Mouse (Mus musculus): Measurements from ENCODE around the gene Wnk4. TPM values are rescaled to one million over a fixed set of nuclear protein-coding genes. Genes with fewer than 3 reads are reported as not detected.

Gene Wnk4
- polyA plus RNA-seq, 1 experiment from 2014 or later = 14.6 TPM

DNA sequence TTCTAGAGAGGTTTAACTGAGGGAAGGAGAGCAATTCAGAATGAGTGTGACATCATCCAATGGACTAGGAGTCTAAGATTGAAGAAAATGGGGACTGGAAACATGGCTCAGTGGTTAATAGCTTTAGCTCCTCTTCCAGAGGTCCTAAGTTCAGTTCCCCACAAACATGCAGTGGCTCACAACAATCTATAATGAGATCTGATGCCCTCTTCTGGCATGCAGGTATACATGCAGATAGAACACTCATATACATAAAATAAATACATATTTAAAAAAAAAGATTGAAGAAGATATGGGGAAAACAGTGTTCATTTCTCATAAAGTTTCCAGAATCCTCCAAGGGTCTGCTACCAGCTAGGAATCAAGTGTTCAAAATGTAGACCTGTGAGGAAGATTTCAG lies 24.9 kb upstream of the Wnk4 start:
- no peaks in the 10 kb centered on the region for H3K36me3 ChIP-seq (ENCODE audit: insufficient read depth, low read length)
- H3K9ac ChIP-seq (replicated peaks; ENCODE audit: low read depth) = no peak overlapping the region
- H3K9me3 ChIP-seq (ENCODE audit: low read length) = no peaks in the 10 kb centered on the region
- H3K27ac ChIP-seq (ENCODE audit: low read length) = no peak overlapping the region
- H3K27me3 ChIP-seq (replicated peaks; ENCODE audit: insufficient read depth, low read length) = no peaks in the 10 kb centered on the region
- 0 out of 2 replicates have a peak, but pooled peaks cover 4% of the 10 kb centered on the region for H3K4me1 ChIP-seq (ENCODE audit: insufficient read depth, low read depth, low read length)
- ATAC-seq (no peak), DNase-seq (ENCODE audit: low spot score) (no peak)
- no peak overlapping the region for H3K4me2 ChIP-seq (replicated peaks; ENCODE audit: low read depth, low read length)
- no peak overlapping the region for H3K4me3 ChIP-seq (ENCODE audit: low read depth, low read length)
- no peak for TF ChIP-seq EP300 (IDR thresholded peaks at IDR 0.05)
- 0 out of 2 replicates have a peak, but pooled peaks have one; percentile 14 for TF ChIP-seq CTCF (IDR thresholded peaks at IDR 0.05)

GRCm38 (mm10) chr11:101236782-101237181 lies 23.6 kb upstream of the Wnk4 start:
- Histone ChIP-seq H3K27ac (ENCODE audit: low read length) (no peak overlapping the region), H3K4me1 (ENCODE audit: insufficient read depth, low read depth, low read length) (no peaks in the 10 kb centered on the region), H3K27me3 (replicated peaks; ENCODE audit: insufficient read depth, low read length) (no peaks in the 10 kb centered on the region), H3K4me3 (ENCODE audit: low read depth, low read length) (no peak overlapping the region), H3K9me3 (ENCODE audit: low read length) (no peaks in the 10 kb centered on the region), H3K36me3 (ENCODE audit: insufficient read depth, low read length) (no peaks in the 10 kb centered on the region), H3K9ac (replicated peaks; ENCODE audit: low read depth) (no peak overlapping the region), H3K4me2 (replicated peaks; ENCODE audit: low read depth, low read length) (no peak overlapping the region)
- WGBS = 94% methylated on average over 5 of the region's 5 CpGs
- ATAC-seq (no peak), DNase-seq (ENCODE audit: low spot score) (no peak)
- no peak for TF ChIP-seq CTCF (IDR thresholded peaks at IDR 0.05)
- TF ChIP-seq EP300 (IDR thresholded peaks at IDR 0.05) = no peak

DNA sequence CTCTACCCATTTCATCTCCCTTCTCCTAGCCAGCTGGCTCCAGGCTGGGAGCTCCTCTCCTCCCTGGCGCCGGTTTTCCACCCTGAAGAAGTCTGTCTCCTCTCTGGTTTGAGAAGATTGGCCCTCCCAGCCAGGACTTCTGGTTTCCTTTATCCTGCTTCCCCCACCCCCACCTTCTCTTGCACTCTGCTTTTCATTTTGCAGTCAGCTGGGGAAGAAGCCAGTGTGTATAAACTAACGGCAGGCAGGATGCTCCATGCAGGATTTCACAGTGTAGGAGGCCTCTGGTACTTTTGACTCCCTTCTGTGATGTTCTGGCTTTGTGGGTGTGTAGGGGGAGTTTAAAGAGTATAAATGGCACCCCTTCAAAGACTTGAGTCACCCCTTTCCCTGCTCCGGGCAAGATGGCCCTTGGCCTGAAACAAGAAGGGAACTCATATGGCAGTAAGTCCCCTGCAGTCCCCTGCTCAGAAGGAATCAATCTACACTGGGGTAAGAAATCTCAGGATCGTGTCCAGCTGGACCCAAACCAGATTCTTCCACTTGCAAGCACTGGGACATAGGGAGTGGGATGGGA lies 22.2 kb upstream of the Wnk4 start:
- no peaks in the 10 kb centered on the region for H3K9me3 ChIP-seq (ENCODE audit: low read length)
- H3K9ac ChIP-seq (replicated peaks; ENCODE audit: low read depth) = no peak overlapping the region; the same call in 1 of the 2 replicates
- 34% methylated on average over 5 of the region's 5 CpGs for WGBS
- H3K27me3 ChIP-seq (replicated peaks; ENCODE audit: insufficient read depth, low read length) = no peaks in the 10 kb centered on the region
- peak overlapping the region; percentile 69 for H3K27ac ChIP-seq (ENCODE audit: low read length)
- H3K4me1 ChIP-seq (ENCODE audit: insufficient read depth, low read depth, low read length) = no peaks in the 10 kb centered on the region
- no peak overlapping the region for H3K4me2 ChIP-seq (replicated peaks; ENCODE audit: low read depth, low read length)
- TF ChIP-seq EP300 (IDR thresholded peaks at IDR 0.05) = no peak
- no peak for TF ChIP-seq CTCF (IDR thresholded peaks at IDR 0.05)
- ATAC-seq (peak; percentile 65), DNase-seq (ENCODE audit: low spot score) (peak; percentile 25)
- H3K36me3 ChIP-seq (ENCODE audit: insufficient read depth, low read length) = no peaks in the 10 kb centered on the region
- H3K4me3 ChIP-seq (ENCODE audit: low read depth, low read length) = no peak overlapping the region

DNA sequence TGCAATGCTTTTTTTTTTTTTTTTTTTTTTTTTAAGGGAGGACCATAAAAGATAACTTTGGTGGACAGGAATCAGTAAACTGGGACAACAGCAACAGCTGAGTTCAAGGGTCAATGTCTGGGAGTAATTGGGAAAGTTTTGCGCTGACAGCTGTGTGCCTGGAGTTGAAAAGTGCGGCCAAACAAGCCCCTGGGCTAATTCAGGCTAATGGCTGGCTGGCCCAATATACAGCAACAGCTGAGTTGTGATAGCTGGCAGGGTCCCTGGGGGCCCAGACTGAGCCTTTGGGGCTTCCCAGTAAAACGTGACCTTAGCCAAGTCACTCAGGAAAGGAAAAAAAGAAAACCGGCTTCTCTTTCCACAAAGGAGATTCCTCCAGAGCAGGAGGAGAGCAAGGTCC lies 15.3 kb upstream of the Wnk4 start:
- H3K9me3 ChIP-seq (ENCODE audit: low read length) = no peaks in the 10 kb centered on the region
- H3K4me3 ChIP-seq (ENCODE audit: low read depth, low read length) = no peak overlapping the region
- ATAC-seq (no peak), DNase-seq (ENCODE audit: low spot score) (no peak)
- TF ChIP-seq CTCF (IDR thresholded peaks at IDR 0.05) = no peak
- no peak for TF ChIP-seq EP300 (IDR thresholded peaks at IDR 0.05)
- H3K36me3 ChIP-seq (ENCODE audit: insufficient read depth, low read length) = no peaks in the 10 kb centered on the region
- no peaks in the 10 kb centered on the region for H3K4me1 ChIP-seq (ENCODE audit: insufficient read depth, low read depth, low read length)
- H3K9ac ChIP-seq (replicated peaks; ENCODE audit: low read depth) = 0 out of 2 replicates have a peak overlapping the region, but pooled peaks have one; percentile 64
- WGBS = 34% methylated on average over 4 of the region's 4 CpGs
- peak overlapping the region; percentile 92 for H3K27ac ChIP-seq (ENCODE audit: low read length)
- H3K4me2 ChIP-seq (replicated peaks; ENCODE audit: low read depth, low read length) = peak overlapping the region; percentile 70
- H3K27me3 ChIP-seq (replicated peaks; ENCODE audit: insufficient read depth, low read length) = 0 out of 2 replicates have a peak, but pooled peaks cover 3% of the 10 kb centered on the region

GRCm38 (mm10) chr11:101245855-101246701 lies 14.3 kb upstream of the Wnk4 start, which contains the start of gene Ramp2:
Ramp2 (plus strand) TSS chr11:101246028.
- no peaks in the 10 kb centered on the region for H3K4me1 ChIP-seq (ENCODE audit: insufficient read depth, low read depth, low read length)
- no peaks in the 10 kb centered on the region for H3K9me3 ChIP-seq (ENCODE audit: low read length)
- WGBS = 1% methylated on average over 47 of the region's 63 CpGs
- peak within 1 kb of the TSS; percentile 64 for H3K9ac ChIP-seq (replicated peaks; ENCODE audit: low read depth)
- H3K27ac ChIP-seq (ENCODE audit: low read length) = peak within 1 kb of the TSS; percentile 92
- ATAC-seq (peak; percentile 84), DNase-seq (ENCODE audit: low spot score) (peak; percentile 69)
- H3K36me3 ChIP-seq (ENCODE audit: insufficient read depth, low read length) = no peaks in the 10 kb centered on the region
- H3K4me3 ChIP-seq (ENCODE audit: low read depth, low read length) = peak within 1 kb of the TSS; percentile 50
- no peak for TF ChIP-seq EP300 (IDR thresholded peaks at IDR 0.05)
- peak; percentile 3; the same call in 1 of the 2 replicates for TF ChIP-seq CTCF (IDR thresholded peaks at IDR 0.05)
- peak within 1 kb of the TSS; percentile 70 for H3K4me2 ChIP-seq (replicated peaks; ENCODE audit: low read depth, low read length)
- H3K27me3 ChIP-seq (replicated peaks; ENCODE audit: insufficient read depth, low read length) = 0 out of 2 replicates have a peak, but pooled peaks cover 3% of the 10 kb centered on the region

DNA sequence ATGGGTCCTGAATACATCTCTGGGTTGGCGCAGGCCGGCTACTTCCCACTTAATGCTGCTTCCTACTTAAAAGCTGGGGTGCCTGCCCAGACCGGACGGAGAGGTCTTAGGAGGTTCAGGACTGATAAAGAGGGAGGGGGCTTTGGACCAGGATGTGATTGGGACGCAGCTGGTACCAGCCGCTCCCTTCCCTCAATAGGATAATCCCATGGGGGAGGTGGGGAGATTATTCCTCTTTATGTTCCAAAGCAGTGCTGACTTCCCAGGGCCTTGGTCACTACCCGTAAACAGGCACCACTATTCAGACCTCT lies 13.7 kb upstream of the Wnk4 start:
- H3K27me3 ChIP-seq (replicated peaks; ENCODE audit: insufficient read depth, low read length) = 0 out of 2 replicates have a peak, but pooled peaks cover 3% of the 10 kb centered on the region
- DNase-seq (ENCODE audit: low spot score) (no peak), ATAC-seq (peak; percentile 16)
- no peaks in the 10 kb centered on the region for H3K4me1 ChIP-seq (ENCODE audit: insufficient read depth, low read depth, low read length)
- peak overlapping the region; percentile 70 for H3K4me2 ChIP-seq (replicated peaks; ENCODE audit: low read depth, low read length)
- H3K27ac ChIP-seq (ENCODE audit: low read length) = peak overlapping the region; percentile 92
- no peaks in the 10 kb centered on the region for H3K9me3 ChIP-seq (ENCODE audit: low read length)
- H3K9ac ChIP-seq (replicated peaks; ENCODE audit: low read depth) = peak overlapping the region; percentile 64
- H3K36me3 ChIP-seq (ENCODE audit: insufficient read depth, low read length) = no peaks in the 10 kb centered on the region
- WGBS = 10% methylated on average over 7 of the region's 7 CpGs
- peak overlapping the region; percentile 50 for H3K4me3 ChIP-seq (ENCODE audit: low read depth, low read length)
- TF ChIP-seq CTCF (IDR thresholded peaks at IDR 0.05) = no peak
- TF ChIP-seq EP300 (IDR thresholded peaks at IDR 0.05) = no peak

All from lung, postnatal 0 days (tissue).